Mouse (Mus musculus) frontal cortex, postnatal 14 days (tissue): ENCODE measurements at regions not wholly inside any gene's neighbourhood (a gene's known extent, or its start where the extent isn't known, plus 50 kb on each side); places are given as distances from the start of the nearest gene placed in this dataset.

Experiments
- DNase-seq, 2 experiments: peaks; one replicate each; pipeline ENCODE4 v3.0.0; 2022; ENCODE audit warnings: low spot score in 2 of 2

- DNase-seq = no peak
Measured at GRCm38 (mm10) chr15:59786706-59787425, 229.5 kb downstream of the 4933412E24Rik start.

- no peak for DNase-seq
Measured at GRCm38 (mm10) chr15:59785981-59786380, 230.4 kb downstream of the 4933412E24Rik start.

- DNase-seq = no peak
Measured at GRCm38 (mm10) chr15:59784556-59784929, 231.9 kb downstream of the 4933412E24Rik start.

- DNase-seq = no peak
Measured at GRCm38 (mm10) chr15:59783782-59784555, 232.4 kb downstream of the 4933412E24Rik start.

- no peak for DNase-seq
Measured at GRCm38 (mm10) chr15:59783393-59783781, 233.0 kb downstream of the 4933412E24Rik start.

GRCm38 (mm10) chr15:59780506-59780905 lies 235.9 kb downstream of the 4933412E24Rik start:
- DNase-seq = no peak

- peak; percentile 27 to 28 for DNase-seq
Measured at GRCm38 (mm10) chr15:59777307-59777871, 239.0 kb downstream of the 4933412E24Rik start.

GRCm38 (mm10) chr15:59775781-59776180 lies 240.6 kb downstream of the 4933412E24Rik start:
- DNase-seq = no peak

GRCm38 (mm10) chr15:59773983-59774382 lies 242.4 kb downstream of the 4933412E24Rik start:
- DNase-seq = no peak

- no peak for DNase-seq
Measured at GRCm38 (mm10) chr15:59772595-59772994, 243.8 kb downstream of the 4933412E24Rik start.

GRCm38 (mm10) chr15:59762061-59762460 lies 254.4 kb downstream of the 4933412E24Rik start:
- DNase-seq = no peak

GRCm38 (mm10) chr15:59760490-59760889 lies 255.9 kb downstream of the 4933412E24Rik start:
- DNase-seq = no peak

GRCm38 (mm10) chr15:59759566-59759965 lies 256.8 kb downstream of the 4933412E24Rik start:
- no peak for DNase-seq

- no peak for DNase-seq
Measured at GRCm38 (mm10) chr15:59758971-59759370, 257.4 kb downstream of the 4933412E24Rik start.

- DNase-seq = no peak
Measured at GRCm38 (mm10) chr15:59756141-59756540, 260.3 kb downstream of the 4933412E24Rik start.

- no peak for DNase-seq
Measured at GRCm38 (mm10) chr15:59754906-59755305, 261.5 kb downstream of the 4933412E24Rik start.

- no peak for DNase-seq
Measured at GRCm38 (mm10) chr15:59752277-59752676, 264.1 kb downstream of the 4933412E24Rik start.

- DNase-seq = no peak
Measured at GRCm38 (mm10) chr15:59746290-59746689, 270.1 kb downstream of the 4933412E24Rik start.

GRCm38 (mm10) chr15:59744411-59744931 lies 271.9 kb downstream of the 4933412E24Rik start:
- no peak for DNase-seq

- no peak for DNase-seq
Measured at GRCm38 (mm10) chr15:59739197-59739596, 277.2 kb downstream of the 4933412E24Rik start.

GRCm38 (mm10) chr15:59737247-59737646 lies 279.2 kb downstream of the 4933412E24Rik start:
- no peak for DNase-seq

- no peak for DNase-seq
Measured at GRCm38 (mm10) chr15:59734376-59734775, 282.0 kb downstream of the 4933412E24Rik start.
